Mouse (Mus musculus): ENCODE results near the gene Ddx31.

Ddx31 gene

DNA sequence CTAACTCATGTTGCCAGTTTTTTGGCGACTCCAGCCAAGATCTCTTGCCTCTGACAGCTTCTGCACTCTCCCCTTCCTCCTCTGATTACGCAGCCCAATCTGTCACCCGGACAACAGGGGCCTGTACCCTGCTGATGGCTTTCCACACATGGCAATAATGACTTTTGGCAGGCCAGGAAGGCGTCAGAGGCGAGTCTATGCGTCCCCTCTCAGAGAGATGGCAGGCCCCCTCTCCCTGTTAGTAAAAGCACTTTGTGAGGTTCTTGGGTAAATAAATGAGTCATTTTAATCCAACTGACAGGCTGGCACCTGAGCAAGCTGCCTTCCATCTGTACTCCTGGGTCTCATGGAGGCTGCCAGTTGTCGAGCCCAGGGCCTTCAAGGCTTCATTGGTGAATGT lies 27.3 kb downstream of the Ddx31 start:
- DNase-seq (ENCODE audit: low spot score), result no peak

GRCm38 (mm10) chr2:28875554-28875953 lies 35.3 kb downstream of the Ddx31 start:
- DNase-seq (ENCODE audit: low spot score), result no peak

DNA sequence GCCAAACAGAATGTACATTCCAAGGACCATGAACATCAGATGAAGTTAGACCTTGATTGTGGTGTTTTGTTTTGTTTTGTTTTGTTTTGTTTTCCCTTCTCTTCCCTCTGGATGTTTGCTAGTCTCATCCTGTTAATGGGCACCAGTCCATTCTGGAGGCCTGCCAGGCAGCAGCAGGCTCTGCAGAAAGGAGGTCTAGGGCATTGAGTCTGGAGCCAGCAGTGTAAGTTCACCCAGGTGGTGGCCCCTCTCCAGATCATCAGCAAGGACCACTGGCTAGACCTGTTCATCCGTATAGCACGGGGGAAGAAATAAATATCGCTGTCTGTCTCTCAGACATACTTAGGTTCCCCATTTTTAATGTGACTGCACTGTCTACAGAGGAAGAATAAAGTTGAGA lies 41.1 kb downstream of the Ddx31 start:
- no peak for DNase-seq (ENCODE audit: low spot score)

DNA sequence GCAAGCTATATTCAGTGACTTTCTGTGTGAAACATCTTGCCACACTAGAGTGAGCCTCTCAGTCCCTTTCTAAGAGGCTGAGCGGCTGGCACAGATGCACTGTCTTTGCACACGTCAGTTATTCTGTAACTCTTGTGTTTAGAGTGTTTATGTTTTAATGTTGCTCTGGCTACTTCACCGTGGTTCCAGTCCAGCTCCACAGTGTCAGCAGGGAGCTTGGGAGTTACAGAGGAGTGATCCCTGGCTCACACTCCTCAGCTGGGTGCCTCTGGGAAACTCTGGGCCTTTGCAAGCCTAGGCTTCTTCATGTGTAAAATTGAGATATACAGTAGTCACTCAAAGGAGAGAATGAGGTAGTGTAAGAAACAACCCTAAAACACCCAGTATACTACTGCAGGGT lies 41.8 kb downstream of the Ddx31 start:
- no peak for DNase-seq (ENCODE audit: low spot score)

DNA sequence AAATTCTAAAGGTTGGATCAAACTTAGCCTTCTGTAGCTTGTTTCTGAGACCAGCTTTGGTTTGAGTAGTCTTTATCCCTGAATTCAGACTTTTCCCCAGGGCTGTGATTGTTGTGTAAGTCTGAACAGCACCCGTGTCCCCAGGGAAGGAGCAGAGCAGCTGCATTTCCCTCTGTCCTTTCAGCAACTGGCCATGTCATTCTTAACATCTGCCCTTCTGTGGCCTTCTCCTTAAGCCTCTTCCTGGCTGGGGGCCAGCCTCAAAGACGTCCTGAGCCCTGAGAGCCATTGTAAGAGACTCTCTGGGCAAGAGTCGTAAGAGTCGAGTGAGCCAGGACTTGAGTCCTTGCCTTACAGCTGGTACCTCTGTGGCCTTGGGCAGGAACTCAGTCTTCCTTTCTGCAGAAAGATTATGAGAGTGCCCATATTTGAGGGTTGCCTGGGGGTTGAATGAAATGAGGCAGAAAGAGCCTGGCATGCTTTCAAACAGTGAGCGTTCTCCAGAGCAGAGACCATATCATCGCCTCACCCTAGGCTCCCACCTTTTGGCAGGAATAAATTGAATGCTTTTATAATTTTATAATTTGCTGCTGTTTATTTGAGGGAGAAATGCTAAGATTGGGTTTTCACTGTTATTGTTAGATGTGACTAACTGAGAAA lies 42.8 kb downstream of the Ddx31 start:
- no peak for DNase-seq (ENCODE audit: low spot score)

DNA sequence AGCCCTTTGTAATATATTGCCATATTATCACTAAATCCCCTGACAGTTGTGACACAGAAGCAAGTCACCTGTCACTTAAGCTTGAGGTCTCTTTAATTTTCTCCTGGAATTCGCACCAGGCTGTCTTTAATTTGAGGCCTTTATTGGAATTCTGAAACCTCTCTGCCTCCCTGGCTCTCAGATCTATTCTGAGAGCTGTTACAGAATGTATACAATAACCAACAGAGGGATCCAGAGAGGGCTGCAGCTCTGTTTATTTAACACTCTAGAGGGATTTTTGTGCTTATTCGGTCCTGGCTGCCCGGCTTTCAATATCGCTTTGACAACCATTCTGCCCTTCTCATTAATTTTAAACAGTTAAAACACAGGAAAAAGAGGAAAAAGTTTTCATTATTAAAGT lies 44.7 kb downstream of the Ddx31 start:
- no peak for DNase-seq (ENCODE audit: low spot score)

DNA sequence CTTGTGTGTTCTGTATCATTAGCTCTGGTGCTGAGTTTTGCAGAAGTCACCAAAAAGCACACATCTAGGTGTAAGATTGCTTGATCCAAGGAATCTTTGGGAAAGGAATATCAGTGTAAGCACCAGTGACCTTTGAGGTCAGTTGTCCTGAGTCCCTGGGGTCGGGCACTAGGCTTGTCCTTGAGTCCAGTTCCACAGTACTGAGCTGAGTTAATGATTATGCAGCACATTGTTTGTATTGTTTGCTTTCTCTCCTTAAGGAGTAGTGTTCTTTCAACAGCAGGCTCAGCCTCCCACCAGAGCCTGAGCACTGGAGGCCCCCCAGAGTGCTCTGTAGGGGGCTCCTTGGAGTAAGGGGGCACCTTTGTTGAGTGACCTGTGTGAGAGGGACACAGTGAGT lies 52.6 kb downstream of the Ddx31 start:
- no peak for DNase-seq (ENCODE audit: low spot score)

DNA sequence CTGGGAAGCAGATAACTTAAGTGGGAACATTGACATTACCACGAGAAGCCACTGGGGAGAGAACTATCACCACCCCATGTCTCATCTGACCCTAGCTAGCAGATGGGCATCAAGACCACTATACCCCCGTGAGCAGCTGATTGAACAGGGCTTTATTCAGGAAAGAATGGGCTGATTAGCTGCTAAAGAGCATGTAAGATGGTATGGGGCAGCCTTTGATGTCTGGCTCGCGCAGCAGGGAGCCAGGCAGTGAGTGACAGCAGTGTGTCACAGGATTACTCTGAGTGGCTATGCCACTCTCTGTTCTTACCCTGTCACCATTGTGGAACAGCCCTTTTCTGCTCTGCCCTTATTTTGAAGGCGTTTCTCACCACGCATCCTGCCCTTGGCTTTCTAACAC lies 53.3 kb downstream of the Ddx31 start:
- DNase-seq (ENCODE audit: low spot score), result no peak

DNA sequence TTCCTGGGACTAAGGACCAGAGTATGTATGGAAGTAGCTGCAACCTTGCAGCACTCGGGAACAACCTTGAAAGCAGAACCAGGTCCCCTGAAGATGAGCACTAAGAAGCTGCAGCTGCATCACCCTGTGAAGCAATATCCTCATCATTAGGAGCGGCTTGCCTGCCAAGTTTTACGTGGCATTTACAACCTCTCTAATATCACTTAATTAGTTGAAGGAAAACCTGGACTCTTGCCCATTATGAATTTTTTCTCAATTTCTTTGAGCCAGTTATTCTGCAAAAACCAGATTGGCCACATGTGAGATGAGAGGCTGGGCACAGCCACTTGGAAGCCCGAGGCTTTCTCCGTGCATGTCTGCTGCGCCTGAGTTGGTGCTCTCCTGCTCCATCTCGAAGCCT lies 55.7 kb downstream of the Ddx31 start:
- DNase-seq (ENCODE audit: low spot score), result no peak

DNA sequence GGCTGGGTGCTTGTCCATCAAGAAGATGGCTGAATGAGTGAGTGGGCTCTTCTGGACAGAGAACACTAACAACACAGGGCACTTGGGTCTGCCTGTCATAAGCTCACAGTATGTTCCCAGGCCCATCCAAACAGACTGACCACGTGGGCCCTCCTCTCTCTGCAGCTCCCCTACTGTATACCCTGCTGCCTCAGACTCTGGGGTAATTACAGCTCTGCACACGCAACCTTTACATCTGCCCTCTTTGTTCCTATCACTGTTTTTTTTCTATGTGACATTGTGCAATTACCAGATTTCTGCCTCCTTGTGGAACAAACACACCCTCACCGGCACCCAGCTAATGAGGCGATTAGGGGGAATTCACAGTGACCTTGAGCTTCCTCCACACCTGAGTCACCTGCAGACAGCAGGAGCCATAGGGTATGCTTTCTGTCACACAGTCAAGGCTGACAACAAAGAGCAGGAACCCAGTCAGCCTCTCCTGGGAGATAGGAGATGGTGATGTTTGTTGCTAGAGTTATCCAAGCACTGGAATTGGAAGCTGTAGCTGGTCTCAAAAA lies 57.2 kb downstream of the Ddx31 start:
- DNase-seq (ENCODE audit: low spot score), result no peak

DNA sequence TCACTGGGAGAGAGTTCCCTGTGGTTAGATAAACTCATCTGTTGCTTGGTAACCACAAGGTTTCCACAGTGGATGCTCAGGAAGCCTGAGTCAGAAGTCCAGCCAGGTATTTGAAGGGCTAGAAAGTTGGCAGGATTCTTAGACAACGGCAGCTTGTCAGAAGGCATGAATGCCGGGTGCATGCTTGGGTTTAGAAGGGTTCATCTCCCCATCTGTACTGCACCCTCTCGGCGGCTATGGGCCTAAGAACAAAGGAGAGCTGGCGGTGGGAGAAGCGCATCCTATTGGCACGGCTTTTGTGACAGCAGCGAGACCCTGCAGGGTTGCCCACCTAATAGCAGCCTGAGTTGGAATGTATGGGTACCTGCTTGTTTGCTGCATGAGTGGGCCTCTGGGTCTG lies 62.1 kb downstream of the Ddx31 start:
- no peak for DNase-seq (ENCODE audit: low spot score)

DNA sequence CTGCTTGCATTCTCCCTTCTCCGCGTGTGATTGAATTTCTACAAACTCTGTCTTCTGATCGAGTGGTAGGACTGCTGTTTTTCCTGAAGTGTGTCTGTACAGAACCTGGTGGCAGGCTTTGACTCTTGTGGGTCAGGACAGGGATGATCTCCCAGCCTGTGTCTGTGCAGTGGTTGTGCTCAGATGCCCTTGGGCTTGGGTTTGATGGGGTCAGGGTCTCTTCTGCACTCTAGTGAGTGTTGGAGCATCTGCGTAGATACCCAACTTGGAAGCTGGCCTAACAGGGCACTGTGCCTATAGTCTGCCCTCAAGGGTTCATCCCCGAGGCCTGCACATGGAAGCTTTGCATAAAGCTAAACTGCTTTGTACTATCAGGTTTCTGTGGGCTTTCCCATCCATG lies 63.7 kb downstream of the Ddx31 start:
- no peak for DNase-seq (ENCODE audit: low spot score)

DNA sequence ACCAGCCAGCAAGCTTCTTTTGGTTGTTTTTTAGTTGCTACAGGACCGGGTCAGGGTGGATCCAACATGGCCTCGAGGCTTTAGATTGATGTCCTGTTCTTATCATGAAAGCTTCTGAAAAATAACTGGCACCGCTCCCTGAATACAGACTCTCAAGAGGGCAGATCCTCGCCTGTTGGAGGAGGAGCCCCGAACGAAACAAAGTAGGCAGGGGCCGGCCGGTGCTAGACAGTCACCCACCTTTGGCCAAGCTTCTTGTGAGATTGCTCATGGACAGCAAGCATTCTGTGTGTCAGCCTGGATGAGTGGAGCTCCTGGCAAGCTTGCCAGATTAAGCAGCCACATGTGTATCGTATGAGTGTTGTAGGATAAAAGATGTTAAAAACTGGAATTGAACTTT lies 64.6 kb downstream of the Ddx31 start:
- DNase-seq (ENCODE audit: low spot score), result no peak

DNA sequence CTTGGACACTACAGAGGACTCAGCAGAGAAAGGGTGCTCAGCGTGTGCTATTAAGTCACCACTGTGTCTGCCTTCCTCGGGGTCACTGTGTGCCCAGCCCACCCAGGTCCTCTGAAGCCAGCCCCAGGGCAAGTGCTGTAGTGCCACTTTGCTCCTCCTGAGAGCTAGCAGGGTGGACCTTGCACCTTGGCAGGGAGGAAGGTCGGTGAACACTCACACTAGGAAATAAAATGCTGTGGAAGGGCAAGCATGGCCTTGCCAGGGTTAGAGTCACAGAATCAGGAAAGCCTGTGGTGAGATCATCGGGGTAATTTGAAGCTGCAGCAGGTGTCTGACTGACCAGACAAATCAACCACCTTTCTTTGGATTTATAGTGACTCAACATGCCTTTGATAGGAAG lies 65.4 kb downstream of the Ddx31 start:
- no peak for DNase-seq (ENCODE audit: low spot score)

DNA sequence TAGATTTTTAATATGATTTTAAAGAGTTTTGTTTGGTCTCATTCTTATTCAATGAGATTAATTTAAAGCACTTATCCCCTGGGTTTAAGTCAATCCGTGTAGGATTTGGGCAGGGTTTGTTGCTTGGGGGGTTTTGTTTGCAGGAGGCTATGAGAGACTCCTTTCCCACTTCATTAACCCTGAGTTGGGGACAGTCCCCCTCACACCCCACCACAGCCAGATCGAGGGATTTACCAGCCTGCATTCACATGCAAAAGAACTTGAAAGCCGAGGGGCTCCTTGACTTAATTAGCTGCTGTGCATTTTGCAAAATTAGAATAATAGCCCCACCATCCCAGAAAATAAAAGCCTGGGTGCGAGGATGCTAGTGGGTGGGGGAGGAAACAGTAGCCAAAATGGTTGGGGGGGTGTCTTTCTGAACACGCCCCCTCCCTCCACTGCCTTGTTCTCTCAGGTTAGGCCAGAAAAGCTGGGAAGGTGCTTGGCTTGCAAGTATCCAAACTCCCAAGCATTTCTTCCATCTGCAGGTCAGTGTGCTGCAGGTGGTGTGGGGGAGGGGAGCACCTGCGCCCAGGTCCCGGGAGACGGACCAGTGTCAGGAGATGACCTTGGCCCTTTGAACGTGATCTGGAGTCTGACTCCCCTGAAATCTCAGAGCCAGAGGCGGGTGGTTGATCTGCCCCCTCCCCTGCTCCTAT lies 67.6 kb downstream of the Ddx31 start:
- DNase-seq (ENCODE audit: low spot score), result no peak

DNA sequence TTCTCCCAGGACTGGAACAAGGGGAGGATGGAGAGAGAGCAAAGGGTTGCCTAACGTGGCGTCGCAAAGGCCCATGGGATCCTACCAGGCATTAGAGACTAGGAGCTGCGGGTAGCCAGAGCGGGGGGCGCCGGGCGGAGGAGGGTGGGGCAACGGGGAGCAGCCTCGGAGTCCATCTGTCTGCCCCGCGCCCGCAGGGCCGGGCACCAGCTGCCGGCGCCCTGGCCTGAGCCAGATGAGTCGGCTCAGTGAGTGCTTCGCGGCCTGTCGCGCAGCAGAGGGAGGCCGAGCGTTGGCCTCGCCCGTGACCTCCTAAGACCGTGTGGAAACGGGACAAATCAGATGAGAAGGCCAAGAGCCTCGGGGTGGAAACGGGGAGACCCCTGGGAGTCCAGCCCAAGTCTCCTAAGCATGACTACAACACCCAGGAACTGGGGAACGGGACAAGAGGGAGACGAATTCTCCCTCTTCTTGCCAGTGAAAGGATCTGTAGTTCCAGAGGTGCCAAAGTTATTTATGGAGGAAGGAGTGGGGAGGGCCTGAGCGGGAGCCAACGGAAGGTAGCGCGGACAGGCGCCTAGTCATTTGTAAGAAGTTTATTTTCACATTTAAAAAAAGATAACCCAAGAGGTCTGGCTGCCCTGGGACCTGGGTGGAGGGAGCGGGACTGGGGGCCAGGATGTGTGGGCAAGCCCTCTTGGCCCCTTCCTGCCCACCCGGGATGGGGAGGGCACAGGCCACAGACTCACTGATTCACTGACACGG lies 68.4 kb downstream of the Ddx31 start:
- DNase-seq (ENCODE audit: low spot score), result no peak

- DNase-seq (ENCODE audit: low spot score), result no peak
These were observed 69.1 kb downstream of the Ddx31 start for GRCm38 (mm10) chr2:28909186-28909817.

- DNase-seq (ENCODE audit: low spot score), result no peak
These were observed 69.9 kb downstream of the Ddx31 start for GRCm38 (mm10) chr2:28909818-28910710.

DNA sequence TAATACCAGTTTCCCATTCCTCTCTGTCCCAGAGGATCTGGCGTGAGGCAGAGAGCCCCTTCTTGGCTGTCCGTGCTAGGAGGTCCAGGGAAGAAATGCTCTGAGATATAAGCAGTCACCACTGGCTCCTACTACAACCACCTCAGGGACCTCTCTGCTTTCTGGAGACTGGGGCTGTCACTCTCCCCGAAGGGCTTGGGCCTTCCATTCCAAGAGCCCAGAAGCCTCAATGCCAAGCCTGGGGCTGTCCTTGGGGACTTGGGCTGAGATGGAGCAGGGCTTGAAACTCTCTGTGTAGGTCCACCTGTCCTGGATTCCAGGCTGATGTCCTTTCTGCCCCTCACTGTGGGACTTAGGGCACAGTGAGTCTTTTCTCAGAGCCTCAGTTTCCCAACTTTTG lies 70.7 kb downstream of the Ddx31 start:
- no peak for DNase-seq (ENCODE audit: low spot score)

DNA sequence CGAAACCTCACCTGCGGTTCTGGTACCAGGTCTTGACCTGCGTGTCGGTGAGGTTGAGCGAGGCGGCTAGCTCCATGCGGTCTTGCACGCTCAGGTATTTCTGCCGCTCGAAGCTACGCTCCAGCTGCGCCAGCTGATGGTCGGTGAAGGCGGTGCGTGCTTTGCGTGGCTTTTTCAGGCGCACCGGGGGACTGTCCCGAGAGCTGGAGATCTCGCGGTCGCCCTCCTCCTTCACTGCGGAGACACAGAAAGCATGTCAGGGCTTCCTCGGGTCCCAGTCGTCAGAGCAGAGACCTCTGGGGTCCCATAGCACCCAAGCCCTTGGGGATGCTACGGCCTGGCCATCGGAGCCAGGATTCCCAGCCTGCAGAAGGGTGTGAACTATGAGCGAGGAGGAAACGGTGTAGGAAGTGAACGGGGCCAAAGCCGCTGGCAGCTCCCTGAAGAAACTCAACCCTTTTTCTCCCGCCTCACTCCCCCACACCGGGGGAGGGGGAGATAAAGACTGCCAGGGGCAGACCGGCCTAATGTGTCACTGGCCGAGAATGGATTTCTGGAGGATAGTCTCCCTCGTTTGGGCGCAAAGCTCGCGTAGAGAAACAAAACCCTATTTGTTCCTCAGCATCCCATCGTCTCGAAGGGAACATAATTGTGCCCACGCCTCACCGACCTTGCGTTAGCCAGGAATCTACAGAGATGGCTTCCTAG lies 71.3 kb downstream of the Ddx31 start:
- no peak for DNase-seq (ENCODE audit: low spot score)
